Comparison of ENCODE assay signal across 21 mouse cellular contexts in genomic region chr4:86408421-86408820, GRCm38 (mm10).
A peak's percentile ranks its signal among the peaks of the same experiment; 100 is the strongest.
DNase-seq lines count a peak whose midpoint lies in the region; ATAC-seq and TF ChIP-seq lines count a peak whose summit lies in the region.
"Had no signal": no experiment of that assay in that cellular context is flagged by ENCODE, and none has a peak within 500 bp of the region (broad histone marks: within the 10 kb centered on the region; RNA-seq: fewer than 3 reads in every experiment).

No protein-coding gene starts in this region.

- H3K27ac ChIP-seq in embryonic facial prominence, embryonic 13.5 days = peak overlapping the region; percentile 60
- no peak overlapping the region for H3K27ac ChIP-seq in embryonic facial prominence, embryonic 10.5 days (replicated peaks)
- H3K27ac ChIP-seq in embryonic facial prominence, embryonic 14.5 days (replicated peaks; ENCODE audit: low read depth, low read length) = peak overlapping the region; percentile 59
- peak overlapping the region; percentile 58 for H3K27ac ChIP-seq in limb, embryonic 14.5 days (replicated peaks; ENCODE audit: low read depth, low read length)
- H3K27ac ChIP-seq: forebrain, embryonic 10.5 days; heart, embryonic 13.5 days; hindbrain, embryonic 15.5 days had no signal

- ATAC-seq in embryonic facial prominence, embryonic 13.5 days (ENCODE audit: insufficient number of reproducible peaks, insufficient read depth, low FRiP score, low TSS enrichment, low read depth) = no peak
- no peak for ATAC-seq in embryonic facial prominence, embryonic 14.5 days (ENCODE audit: low read depth)
- peak; percentile 12; the same call in 1 of the 2 replicates for ATAC-seq in limb, embryonic 14.5 days (ENCODE audit: low FRiP score, low read depth)
- ATAC-seq: CD4-positive, CD25-positive, alpha-beta regulatory T cell, adult 4 months; forebrain, embryonic 14.5 days had no signal

- H3K9ac ChIP-seq in embryonic facial prominence, embryonic 13.5 days = no peak overlapping the region
- H3K9ac ChIP-seq in embryonic facial prominence, embryonic 14.5 days (ENCODE audit: low read depth, low read length) = no peak overlapping the region
- no peak overlapping the region for H3K9ac ChIP-seq in limb, embryonic 14.5 days (ENCODE audit: low read depth, low read length, severe bottlenecking)
- H3K9ac ChIP-seq: heart, embryonic 13.5 days; hindbrain, embryonic 15.5 days had no signal

- 58% methylated on average over 9 of the region's 9 CpGs for WGBS in embryonic facial prominence, embryonic 13.5 days
- 93% methylated on average over 9 of the region's 9 CpGs for WGBS in embryonic facial prominence, embryonic 10.5 days
- WGBS in embryonic facial prominence, embryonic 14.5 days = 53% methylated on average over 9 of the region's 9 CpGs
- 26% methylated on average over 9 of the region's 9 CpGs for WGBS in limb, embryonic 14.5 days

- H3K4me2 ChIP-seq in embryonic facial prominence, embryonic 13.5 days = no peak overlapping the region
- no peak overlapping the region for H3K4me2 ChIP-seq in embryonic facial prominence, embryonic 14.5 days (ENCODE audit: low read depth, low read length)
- no peak overlapping the region for H3K4me2 ChIP-seq in limb, embryonic 14.5 days (replicated peaks; ENCODE audit: low read depth, low read length, severe bottlenecking)
- H3K4me2 ChIP-seq: heart, embryonic 13.5 days; hindbrain, embryonic 15.5 days had no signal

- no peaks in the 10 kb centered on the region for H3K9me3 ChIP-seq in embryonic facial prominence, embryonic 13.5 days
- no peaks in the 10 kb centered on the region for H3K9me3 ChIP-seq in embryonic facial prominence, embryonic 10.5 days
- H3K9me3 ChIP-seq in embryonic facial prominence, embryonic 14.5 days (ENCODE audit: control insufficient read depth, low read length) = no peaks in the 10 kb centered on the region
- H3K9me3 ChIP-seq in limb, embryonic 14.5 days (ENCODE audit: control insufficient read depth, low read length) = no peaks in the 10 kb centered on the region
- H3K9me3 ChIP-seq: forebrain, embryonic 10.5 days; G1E; heart, embryonic 13.5 days; hindbrain, embryonic 15.5 days had no signal

- H3K4me3 ChIP-seq in embryonic facial prominence, embryonic 13.5 days = no peak overlapping the region
- H3K4me3 ChIP-seq in embryonic facial prominence, embryonic 10.5 days = no peak overlapping the region
- no peak overlapping the region for H3K4me3 ChIP-seq in embryonic facial prominence, embryonic 14.5 days (ENCODE audit: low read depth, low read length)
- no peak overlapping the region for H3K4me3 ChIP-seq in limb, embryonic 14.5 days (replicated peaks; ENCODE audit: low read length)
- H3K4me3 ChIP-seq: forebrain, embryonic 10.5 days; heart, embryonic 13.5 days; hindbrain, embryonic 15.5 days had no signal

- no peaks in the 10 kb centered on the region for H3K27me3 ChIP-seq in embryonic facial prominence, embryonic 13.5 days
- no peaks in the 10 kb centered on the region for H3K27me3 ChIP-seq in embryonic facial prominence, embryonic 10.5 days (replicated peaks; ENCODE audit: low read depth, poor library complexity, severe bottlenecking)
- H3K27me3 ChIP-seq in embryonic facial prominence, embryonic 14.5 days (replicated peaks; ENCODE audit: control insufficient read depth, insufficient read depth, low read length) = no peaks in the 10 kb centered on the region
- H3K27me3 ChIP-seq in limb, embryonic 14.5 days (ENCODE audit: control insufficient read depth, insufficient read depth, low read length) = no peaks in the 10 kb centered on the region
- H3K27me3 ChIP-seq: heart, embryonic 13.5 days; hindbrain, embryonic 15.5 days had no signal

- no peak for DNase-seq in embryonic facial prominence, embryonic 10.5 days (ENCODE audit: low spot score)
- DNase-seq in kidney, postnatal 4 days = peak; percentile 26 to 40
- no peak for DNase-seq in kidney, postnatal 14 days
- DNase-seq in embryonic facial prominence, embryonic 14.5 days (ENCODE audit: low spot score) = peak; percentile 58
- peak; percentile 47 for DNase-seq in limb, embryonic 14.5 days (ENCODE audit: low spot score)
- no peak for DNase-seq in cerebellum, postnatal 10 days
- no peak for DNase-seq in cerebellum, postnatal 4 days (ENCODE audit: low spot score in 2 of 2)
- DNase-seq: adrenal gland, adult 8-10 months; adrenal gland, postnatal 36 days; B cell, adult 2 months; cerebellum, adult 11-12 months; cerebellum, adult 9-10 months; gastrocnemius, postnatal 36 days; heart, postnatal 36 days had no signal

- peaks cover 28% of the 10 kb centered on the region for H3K4me1 ChIP-seq in embryonic facial prominence, embryonic 13.5 days
- peaks cover 23% of the 10 kb centered on the region for H3K4me1 ChIP-seq in embryonic facial prominence, embryonic 10.5 days
- H3K4me1 ChIP-seq in embryonic facial prominence, embryonic 14.5 days (ENCODE audit: control insufficient read depth, insufficient read depth, low read length) = peaks cover 22% of the 10 kb centered on the region
- peaks cover 34% of the 10 kb centered on the region for H3K4me1 ChIP-seq in limb, embryonic 14.5 days (ENCODE audit: control insufficient read depth, insufficient read depth, low read length)
- H3K4me1 ChIP-seq: hindbrain, embryonic 15.5 days had no signal

- H3K36me3 ChIP-seq in embryonic facial prominence, embryonic 13.5 days = peaks cover 1% of the 10 kb centered on the region; the same call in 1 of the 2 replicates
- H3K36me3 ChIP-seq in embryonic facial prominence, embryonic 10.5 days (replicated peaks) = no peaks in the 10 kb centered on the region
- H3K36me3 ChIP-seq in embryonic facial prominence, embryonic 14.5 days (ENCODE audit: control insufficient read depth, insufficient read depth, low read length) = no peaks in the 10 kb centered on the region
- peaks cover 2% of the 10 kb centered on the region; the same call in 1 of the 2 replicates for H3K36me3 ChIP-seq in limb, embryonic 14.5 days (ENCODE audit: control insufficient read depth, insufficient read depth, low read length)
- H3K36me3 ChIP-seq: forebrain, embryonic 10.5 days; G1E; hindbrain, embryonic 15.5 days had no signal

- no peak for TF ChIP-seq POLR2A in limb, embryonic 14.5 days (IDR thresholded peaks at IDR 0.05; ENCODE audit: borderline replicate concordance, extremely low read depth, insufficient read depth, insufficient read length)

Comparison
In these comparisons a context has a peak if more than half of its experiments do, and no peak if none do; other contexts are left out.
1. DNase-seq: peak in kidney, postnatal 4 days (2 of 2), embryonic facial prominence, embryonic 14.5 days (single experiment) and limb, embryonic 14.5 days (single experiment); none in embryonic facial prominence, embryonic 10.5 days (single experiment), kidney, postnatal 14 days (single experiment), cerebellum, postnatal 10 days (0 of 2) and cerebellum, postnatal 4 days (0 of 2).